Mouse (Mus musculus) cerebellum, adult 11-12 months (tissue): ENCODE measurements around the gene Rxfp4.

ENCODE experiments used
- DNase-seq: peaks from one replicate; pipeline ENCODE4 v3.0.0; 2022

The Rxfp4 gene

GRCm38 (mm10) chr3:88627535-88627934 is 25.4 kb downstream of the Rxfp4 start:
- no peak for DNase-seq

GRCm38 (mm10) chr3:88627114-88627513 is 25.8 kb downstream of the Rxfp4 start:
- DNase-seq: no peak

- no peak for DNase-seq
These were observed 26.6 kb downstream of the Rxfp4 start for GRCm38 (mm10) chr3:88626316-88626715.

- no peak for DNase-seq
These were observed 27.4 kb downstream of the Rxfp4 start for GRCm38 (mm10) chr3:88625531-88625930.

- DNase-seq: no peak
These were observed 28.0 kb downstream of the Rxfp4 start for GRCm38 (mm10) chr3:88624951-88625350.

- DNase-seq: peak; percentile 89
These were observed 28.6 kb downstream of the Rxfp4 start for GRCm38 (mm10) chr3:88624324-88624723.

GRCm38 (mm10) chr3:88623346-88624135 is 29.4 kb downstream of the Rxfp4 start:
- DNase-seq: peak; percentile 65

GRCm38 (mm10) chr3:88622941-88623345 is 30.0 kb downstream of the Rxfp4 start:
- peak; percentile 63 for DNase-seq

GRCm38 (mm10) chr3:88622113-88622940 is 30.6 kb downstream of the Rxfp4 start:
- peak; percentile 68 for DNase-seq

- peak; percentile 69 for DNase-seq
These were observed 31.3 kb downstream of the Rxfp4 start for GRCm38 (mm10) chr3:88621537-88622112.

GRCm38 (mm10) chr3:88620992-88621536 is 31.9 kb downstream of the Rxfp4 start:
- DNase-seq: peak; percentile 73

GRCm38 (mm10) chr3:88620146-88620991 is 32.6 kb downstream of the Rxfp4 start:
- no peak for DNase-seq

GRCm38 (mm10) chr3:88619113-88620097 is 33.5 kb downstream of the Rxfp4 start:
- peak; percentile 75 for DNase-seq

- DNase-seq: no peak
These were observed 34.7 kb downstream of the Rxfp4 start for GRCm38 (mm10) chr3:88618074-88618871.

GRCm38 (mm10) chr3:88616951-88617500 is 35.9 kb downstream of the Rxfp4 start:
- DNase-seq: no peak

GRCm38 (mm10) chr3:88615902-88616391 is 37.0 kb downstream of the Rxfp4 start:
- DNase-seq: peak; percentile 80

- DNase-seq: peak; percentile 59
These were observed 37.8 kb downstream of the Rxfp4 start for GRCm38 (mm10) chr3:88615117-88615516.

GRCm38 (mm10) chr3:88614418-88614817 is 38.5 kb downstream of the Rxfp4 start:
- DNase-seq: no peak

- DNase-seq: no peak
These were observed 43.9 kb downstream of the Rxfp4 start for GRCm38 (mm10) chr3:88609066-88609465.

- no peak for DNase-seq
These were observed 45.2 kb downstream of the Rxfp4 start for GRCm38 (mm10) chr3:88607758-88608138.
